ENCODE assay signal across 26 mouse cellular contexts in the genomic region with DNA sequence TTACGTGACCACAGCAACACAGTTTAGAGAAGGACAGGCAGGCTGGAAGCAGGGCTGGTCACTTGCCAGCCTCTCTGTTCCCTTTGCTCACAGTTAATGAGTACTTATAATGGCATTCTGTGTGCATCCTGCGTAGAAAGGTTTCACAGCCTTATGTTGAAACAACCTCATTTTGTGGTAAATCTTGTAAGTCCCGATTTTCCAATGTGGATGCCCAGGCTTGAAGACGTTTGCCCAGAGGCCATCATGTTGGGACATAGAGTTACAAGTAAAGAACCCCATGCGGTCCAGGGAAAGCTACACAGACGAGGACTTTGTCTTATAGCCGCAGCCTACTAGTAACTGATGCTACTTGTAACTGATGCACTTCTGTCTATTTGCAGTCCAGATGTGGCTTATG.
"Had no signal": no experiment of that assay in that cellular context is flagged by ENCODE, and none has a peak within 500 bp of the region (broad histone marks: within the 10 kb centered on the region; RNA-seq: fewer than 3 reads in every experiment).

No protein-coding gene starts in this region.

- ATAC-seq: hindbrain, postnatal 0 days; intestine, embryonic 16.5 days; liver, postnatal 0 days had no signal

- H3K9me3 ChIP-seq: heart, embryonic 10.5 days; heart, embryonic 12.5 days; hindbrain, embryonic 13.5 days; hindbrain, embryonic 15.5 days; kidney, embryonic 15.5 days; limb, embryonic 10.5 days; limb, embryonic 12.5 days; liver, embryonic 13.5 days; liver, embryonic 15.5 days had no signal

- DNase-seq: gastrocnemius, adult 2 months; gastrocnemius, postnatal 10 days; gastrocnemius, postnatal 25 days; heart, adult 18-20 months; heart, postnatal 10 days; kidney, adult 11 months; kidney, adult 2 months; kidney, adult 9 months; kidney, postnatal 14 days; liver; liver, embryonic 13.5 days; liver, postnatal 0 days had no signal

- H3K27me3 ChIP-seq: heart, embryonic 12.5 days; hindbrain, embryonic 13.5 days; hindbrain, embryonic 15.5 days; kidney, embryonic 15.5 days; limb, embryonic 12.5 days; liver, embryonic 13.5 days; liver, embryonic 15.5 days had no signal

- H3K4me3 ChIP-seq: gastrocnemius, adult 2 months; heart, embryonic 10.5 days; heart, embryonic 12.5 days; hindbrain, embryonic 13.5 days; hindbrain, embryonic 15.5 days; kidney, embryonic 15.5 days; layer of hippocampus, adult 2 months; left cerebral cortex, adult 2 months; limb, embryonic 10.5 days; limb, embryonic 12.5 days; liver, embryonic 13.5 days; liver, embryonic 15.5 days had no signal

- H3K36me3 ChIP-seq: heart, embryonic 10.5 days; heart, embryonic 12.5 days; hindbrain, embryonic 13.5 days; hindbrain, embryonic 15.5 days; kidney, embryonic 15.5 days; limb, embryonic 10.5 days; limb, embryonic 12.5 days; liver, embryonic 13.5 days; liver, embryonic 15.5 days had no signal

- H3K4me2 ChIP-seq: heart, embryonic 12.5 days; hindbrain, embryonic 13.5 days; hindbrain, embryonic 15.5 days; kidney, embryonic 15.5 days; limb, embryonic 12.5 days; liver, embryonic 11.5 days; liver, embryonic 13.5 days; liver, embryonic 15.5 days had no signal

- H3K9ac ChIP-seq: heart, embryonic 12.5 days; hindbrain, embryonic 13.5 days; hindbrain, embryonic 15.5 days; kidney, embryonic 15.5 days; limb, embryonic 12.5 days; liver, embryonic 13.5 days; liver, embryonic 15.5 days; liver, postnatal 0 days had no signal

- H3K4me1 ChIP-seq: heart, embryonic 10.5 days; heart, embryonic 12.5 days; hindbrain, embryonic 13.5 days; hindbrain, embryonic 15.5 days; kidney, embryonic 15.5 days; limb, embryonic 10.5 days; limb, embryonic 12.5 days; liver, embryonic 13.5 days; liver, embryonic 15.5 days had no signal

- H3K27ac ChIP-seq: gastrocnemius, adult 2 months; heart, embryonic 10.5 days; hindbrain, embryonic 13.5 days; hindbrain, embryonic 15.5 days; hindbrain, postnatal 0 days; kidney, embryonic 15.5 days; kidney, postnatal 0 days; layer of hippocampus, adult 2 months; left cerebral cortex, adult 2 months; limb, embryonic 10.5 days; limb, embryonic 12.5 days; liver, embryonic 13.5 days; liver, embryonic 15.5 days had no signal
